Mouse (Mus musculus): ENCODE data around the gene Ext2. TPM values are rescaled to one million over a fixed set of nuclear protein-coding genes. Genes with fewer than 3 reads are reported as not detected.

Ext2 gene
- total RNA-seq, 2 experiments from 2014 or later = 49.3 to 54.2 TPM

Other genes starting within 250 kb of the Ext2 start
- gene Alx4, start 180.2 kb downstream of the Ext2 start, total RNA-seq (2021) = 1 to 10 TPM in 1 of 2 experiments, under 1 TPM in 1; 0.69 to 1.5 TPM
- gene Accs, start 27.4 kb upstream of the Ext2 start, total RNA-seq (2021) = 1 to 10 TPM; 2.5 to 4.0 TPM
- gene Accsl, start 46.6 kb upstream of the Ext2 start, total RNA-seq (2021) = 1 to 10 TPM in 1 of 2 experiments, under 1 TPM in 1; 0.79 to 1.7 TPM
- gene Gm13889, start 134.6 kb upstream of the Ext2 start, total RNA-seq (2021) = 10 to 100 TPM; 45.1 to 54.3 TPM
- gene Gm27027, start 173.8 kb upstream of the Ext2 start, total RNA-seq (2021) = 1 to 10 TPM in 1 of 2 experiments, not detected in 1; 1.2 TPM
- 10 to 100 TPM; 22.2 to 25.3 TPM for gene Alkbh3, start 188.2 kb upstream of the Ext2 start, total RNA-seq (2021)

Measured in left cerebral cortex, postnatal 36 days (tissue).